29 mouse cellular contexts compared by ENCODE assay signal in the genomic region with DNA sequence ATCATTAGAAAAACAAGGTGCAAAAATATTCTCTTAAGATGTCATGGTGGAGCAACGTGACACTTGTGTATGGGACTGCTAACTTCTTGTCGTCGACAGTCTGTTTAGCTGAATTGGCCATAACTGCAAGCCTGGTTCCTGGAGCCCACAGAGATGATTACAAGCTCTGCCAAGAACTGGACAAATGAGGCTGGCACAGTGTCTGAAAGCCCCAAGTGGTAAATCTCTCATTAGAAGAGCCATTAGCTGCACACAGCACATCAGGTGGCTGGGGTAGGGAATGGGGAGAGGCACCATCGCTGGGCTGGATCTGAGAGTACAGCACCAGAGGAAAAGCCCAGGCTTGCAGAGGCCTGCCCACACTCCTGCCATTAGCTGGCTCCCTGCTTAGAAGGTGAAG. TPM values are rescaled to one million over a fixed set of nuclear protein-coding genes. Genes with fewer than 3 reads are reported as not detected.
A peak's percentile ranks its signal among the peaks of the same experiment; 100 is the strongest.
DNase-seq lines count a peak whose midpoint lies in the region.
"Had no signal": no experiment of that assay in that cellular context is flagged by ENCODE, and none has a peak within 500 bp of the region (broad histone marks: within the 10 kb centered on the region; RNA-seq: fewer than 3 reads in every experiment).

No protein-coding gene starts in this region.

- H3K27ac ChIP-seq in heart, embryonic 10.5 days: no peak overlapping the region
- H3K27ac ChIP-seq: embryonic facial prominence, embryonic 10.5 days; embryonic facial prominence, embryonic 13.5 days; forebrain, embryonic 13.5 days; gastrocnemius, adult 2 months; heart, embryonic 13.5 days; hindbrain, embryonic 14.5 days; intestine, embryonic 15.5 days had no signal

- no peaks in the 10 kb centered on the region for H3K27me3 ChIP-seq in heart, embryonic 10.5 days (ENCODE audit: insufficient read depth, poor library complexity, severe bottlenecking)
- H3K27me3 ChIP-seq: embryonic facial prominence, embryonic 13.5 days; forebrain, embryonic 13.5 days; heart, embryonic 13.5 days; intestine, embryonic 15.5 days; Patski had no signal

- no peaks in the 10 kb centered on the region for H3K4me1 ChIP-seq in heart, embryonic 10.5 days
- H3K4me1 ChIP-seq: embryonic facial prominence, embryonic 13.5 days; forebrain, embryonic 13.5 days; heart, embryonic 13.5 days; intestine, embryonic 15.5 days had no signal

- intact Hi-C loops in left cerebral cortex, postnatal 4 days (cut with DNase I): no loop called here

- peak; percentile 76 to 83 for DNase-seq in cerebellum, postnatal 10 days
- no peak for DNase-seq in cerebellum, adult 11-12 months
- DNase-seq in heart, adult 11 months: peak; percentile 29
- DNase-seq in heart, embryonic 10.5 days (ENCODE audit: low spot score): no peak
- DNase-seq in left cerebral cortex, postnatal 4 days: peak; percentile 61
- no peak for DNase-seq in left cerebral cortex, adult 9 months (ENCODE audit: low spot score in 2 of 2)
- DNase-seq in Muller cell, postnatal 12 days (ENCODE audit: inconsistent ontology term): peak; percentile 65
- DNase-seq in adrenal gland, adult 8-10 months: no peak
- DNase-seq: adrenal gland, postnatal 25 days; cerebellum, adult 11 months; cerebellum, adult 9-10 months; cerebellum, postnatal 36 days; embryo, embryonic 11 days; forebrain, postnatal 0 days; gastrocnemius, adult 2 months; gastrocnemius, postnatal 14 days; heart, adult 18-20 months; heart, postnatal 14 days; heart, postnatal 4 days; kidney, adult 11 months had no signal

- no peak overlapping the region for H3K4me3 ChIP-seq in heart, embryonic 10.5 days
- H3K4me3 ChIP-seq: embryonic facial prominence, embryonic 10.5 days; embryonic facial prominence, embryonic 13.5 days; erythroblast, embryonic 14.5 days; forebrain, embryonic 13.5 days; gastrocnemius, adult 2 months; heart, embryonic 13.5 days; intestine, embryonic 15.5 days had no signal

- no peaks in the 10 kb centered on the region for H3K36me3 ChIP-seq in heart, embryonic 10.5 days
- H3K36me3 ChIP-seq: embryonic facial prominence, embryonic 10.5 days; embryonic facial prominence, embryonic 13.5 days; heart, embryonic 13.5 days; intestine, embryonic 15.5 days had no signal

- WGBS in heart, embryonic 10.5 days: 81% methylated on average over 4 of the region's 4 CpGs

- H3K9me3 ChIP-seq in heart, embryonic 10.5 days: no peaks in the 10 kb centered on the region
- H3K9me3 ChIP-seq: embryonic facial prominence, embryonic 10.5 days; embryonic facial prominence, embryonic 13.5 days; forebrain, embryonic 13.5 days; heart, embryonic 13.5 days; intestine, embryonic 15.5 days had no signal

RNA-seq across cellular contexts. Expression of a gene that starts 16.2 kb away (rescaled TPM):
- polyA plus RNA-seq in heart, embryonic 10.5 days (2016; fragmentation: Nextera tagmentation; extraction: Ambion mirVana): 0.09 TPM in 1 of 2 replicates, not detected in the other
- total RNA-seq in left cerebral cortex, postnatal 4 days (2021): under 1 TPM; 0.30 to 0.93 TPM
- total RNA-seq in adrenal gland, adult 8-10 months (2022): 10 to 100 TPM in 2 of 4 experiments, 1 to 10 TPM in 2; 7.4 to 18.0 (median 13.2) TPM
- total RNA-seq: ES-E14; gastrocnemius, adult 2 months; gastrocnemius, postnatal 14 days had no signal
- polyA plus RNA-seq: erythroblast, embryonic 14.5 days had no signal

Comparison
In these comparisons a context has a peak if more than half of its experiments do, and no peak if none do; other contexts are left out.
1. DNase-seq: peak in cerebellum, postnatal 10 days (2 of 2), heart, adult 11 months (single experiment), left cerebral cortex, postnatal 4 days (single experiment) and Muller cell, postnatal 12 days (single experiment); none in cerebellum, adult 11-12 months (single experiment), heart, embryonic 10.5 days (single experiment), left cerebral cortex, adult 9 months (0 of 2) and adrenal gland, adult 8-10 months (single experiment).
2. RNA of a gene that starts 16.2 kb away (total RNA-seq): 7.4 to 18.0 TPM in adrenal gland, adult 8-10 months; 0.30 to 0.93 TPM in left cerebral cortex, postnatal 4 days; every median in the first group is over 4 times any median in the second.